Mouse (Mus musculus) CH12F3 (cell line): ENCODE measurements around the gene Wdr25.
"Not testable (repeated sequence)": the region's sequence is repeated elsewhere in the genome, so short reads cannot be mapped to it uniquely, and the experiment has no call there.

Experiments
- in situ Hi-C: fragments of 300-500 bp; cut with MboI; formaldehyde crosslinking; loops from 2 replicates; pipeline ENCODE4 v1.14.3; 2020; ENCODE audit warnings: low sequenced_read_pairs

Wdr25 gene

DNA sequence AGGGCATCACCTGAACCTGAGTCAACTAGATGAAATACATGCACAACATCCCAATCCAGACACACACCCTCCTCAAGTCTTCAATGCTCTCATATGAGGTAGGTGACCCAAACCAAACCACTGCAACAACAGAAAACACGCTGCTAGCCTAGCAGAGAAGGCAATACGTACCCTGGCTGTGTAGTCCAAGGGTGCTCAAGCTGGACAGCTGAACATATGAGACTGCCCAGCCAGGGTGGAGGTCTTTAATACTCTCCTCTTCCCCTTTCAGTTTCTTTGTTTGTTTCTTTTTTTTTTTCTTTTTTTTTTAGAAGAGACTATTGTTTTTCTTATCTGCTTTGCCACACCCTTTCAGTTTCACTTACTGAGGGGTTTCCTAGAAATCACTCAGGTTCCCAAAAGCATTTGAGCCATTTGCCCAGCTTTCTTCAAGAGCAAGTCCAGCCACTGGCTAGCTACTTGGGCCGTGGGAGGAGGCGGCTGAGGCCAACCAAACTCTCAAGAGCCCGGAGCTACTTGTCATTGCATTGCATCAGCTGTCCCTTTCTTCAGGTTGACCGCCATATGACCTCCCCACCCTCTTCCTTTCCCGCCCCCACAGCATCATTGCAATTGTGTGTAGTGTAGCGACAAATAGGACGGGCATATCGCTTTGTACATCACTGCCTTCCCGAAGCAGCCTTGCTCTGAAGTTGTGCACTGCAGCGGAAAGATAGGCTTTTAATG, at the start of gene Wdr25:
Gene Wdr25, plus strand, starts transcription at position 643 of the 726 bp plus-strand sequence.
- in situ Hi-C loops = no loop called here

DNA sequence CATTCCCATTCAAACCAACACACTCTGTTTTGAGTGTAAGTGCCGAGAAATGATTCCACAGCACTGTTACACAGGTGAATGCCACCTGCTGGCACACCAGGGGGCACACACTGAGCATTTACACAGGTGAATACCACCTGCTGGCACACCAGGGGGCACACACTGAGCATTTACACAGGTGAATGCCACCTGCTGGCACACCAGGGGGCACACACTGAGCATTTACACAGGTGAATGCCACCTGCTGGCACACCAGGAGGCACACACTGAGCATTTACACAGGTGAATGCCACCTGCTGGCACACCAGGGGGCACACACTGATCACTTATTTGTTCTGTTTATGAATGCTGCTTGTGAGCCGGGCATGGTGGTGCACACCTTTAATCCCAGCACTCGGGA, 45.4 kb upstream of the Wdr25 start:
- in situ Hi-C loops = not testable (repeated sequence)

DNA sequence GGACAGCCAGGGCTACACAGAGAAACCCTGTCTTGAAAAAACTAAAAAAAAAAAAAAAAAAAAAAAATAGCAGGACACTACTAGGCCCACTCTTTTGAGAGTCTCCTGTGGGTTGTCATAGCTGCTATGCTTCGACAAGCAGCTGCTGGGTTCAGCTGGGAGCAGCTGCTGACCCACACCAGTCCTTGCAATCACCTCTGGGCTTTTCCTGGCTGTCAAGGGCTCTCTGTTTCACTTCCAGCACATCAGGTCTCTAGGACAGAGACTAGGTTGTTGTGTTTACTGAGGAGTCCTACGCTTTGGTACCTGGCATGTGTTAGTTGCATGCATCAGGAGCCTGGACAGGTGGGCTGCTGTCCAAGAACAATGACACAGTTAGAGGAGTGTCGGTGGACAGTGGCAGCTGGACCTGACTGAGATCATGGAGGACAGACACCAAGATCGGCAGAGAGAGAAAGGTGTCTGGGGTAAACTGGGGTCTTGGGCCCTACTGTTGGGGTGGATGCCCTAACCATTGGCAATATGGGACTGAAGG, 43.9 kb upstream of the Wdr25 start:
- in situ Hi-C loops = no loop called here

GRCm38 (mm10) chr12:108850129-108850528, 43.3 kb upstream of the Wdr25 start:
- in situ Hi-C loops = no loop called here

DNA sequence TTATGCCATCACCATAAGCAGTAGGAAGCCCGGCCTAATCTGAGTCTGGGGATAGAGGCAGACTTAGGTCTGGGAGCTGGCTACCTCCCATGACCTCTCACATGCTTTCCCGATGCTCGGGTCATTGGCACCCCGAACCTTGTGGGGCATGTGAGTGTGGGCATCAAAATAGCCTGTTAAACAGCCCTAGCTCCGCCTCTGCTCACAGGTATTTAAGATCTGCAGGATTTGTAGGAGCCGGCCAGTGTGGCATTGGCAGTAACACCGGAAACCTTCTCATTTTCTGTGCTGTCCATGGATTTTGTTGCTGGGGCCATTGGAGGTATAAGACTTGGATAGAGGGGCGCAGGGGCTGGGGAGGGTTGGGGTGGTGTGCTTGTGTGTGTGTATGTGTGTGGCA, 42.5 kb upstream of the Wdr25 start:
- in situ Hi-C loops = no loop called here

DNA sequence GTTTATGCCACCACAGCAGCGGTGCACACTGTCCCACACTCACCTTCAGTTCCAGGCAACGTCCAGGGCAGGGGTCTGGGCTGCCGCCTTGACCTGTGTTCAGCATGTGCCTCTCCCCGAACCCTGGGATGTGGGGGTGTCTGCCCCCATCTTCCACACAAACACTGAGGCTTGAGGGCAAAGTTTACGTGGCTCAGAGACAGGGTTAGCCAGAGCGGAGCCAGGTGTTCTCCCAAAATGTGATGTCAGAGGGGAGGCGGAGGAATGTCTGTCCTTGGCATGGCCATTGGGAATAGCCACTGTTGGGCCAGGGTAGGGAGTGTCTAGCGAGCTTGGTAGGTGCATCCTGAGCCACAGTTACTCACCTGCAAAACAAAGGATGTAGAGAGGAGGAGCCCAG, 40.6 kb upstream of the Wdr25 start:
- in situ Hi-C loops = no loop called here

- in situ Hi-C loops = no loop called here
Observed at GRCm38 (mm10) chr12:108855081-108855480, 38.4 kb upstream of the Wdr25 start.

DNA sequence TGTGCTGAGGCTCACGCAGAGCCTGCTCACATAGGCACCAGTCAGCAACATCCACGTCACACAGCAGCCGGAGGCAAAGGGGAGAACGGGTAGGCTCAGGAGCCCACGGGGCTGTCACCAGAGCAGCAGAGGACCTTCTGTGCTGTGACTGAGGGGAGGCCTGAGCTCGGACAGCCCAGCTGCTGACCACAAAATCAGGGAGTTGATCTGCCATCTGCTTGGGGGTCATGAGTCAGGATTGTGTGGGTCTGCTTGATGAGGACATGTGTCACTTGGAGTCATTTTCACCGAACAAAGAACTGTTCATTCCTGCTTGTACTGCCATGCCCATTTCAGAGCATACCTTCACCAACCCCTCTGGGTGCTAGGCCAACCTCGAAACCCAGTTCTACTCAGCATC, 37.2 kb upstream of the Wdr25 start:
- in situ Hi-C loops = no loop called here

GRCm38 (mm10) chr12:108857109-108857508, 36.3 kb upstream of the Wdr25 start:
- in situ Hi-C loops = no loop called here

GRCm38 (mm10) chr12:108857589-108858184, 35.7 kb upstream of the Wdr25 start:
- in situ Hi-C loops = no loop called here

DNA sequence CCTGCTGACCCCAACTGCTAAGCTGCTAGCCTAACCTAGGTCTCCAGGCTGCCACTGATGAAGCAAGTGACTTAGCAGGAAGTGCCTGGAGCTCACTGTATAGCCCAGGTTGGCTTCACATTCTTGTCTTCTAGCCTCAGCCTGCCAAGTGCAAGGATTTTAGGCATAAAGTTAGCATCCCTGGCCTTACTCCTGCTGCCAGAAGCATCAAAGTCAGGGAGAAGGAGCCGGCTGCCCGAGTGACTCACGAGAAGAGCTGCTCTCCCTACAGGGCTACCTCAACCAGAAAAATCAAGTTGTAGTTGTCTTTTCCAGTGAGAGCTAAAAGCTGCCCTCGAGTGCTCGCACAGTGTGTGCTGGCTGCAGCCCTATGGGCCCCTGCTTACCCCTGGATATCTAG, 34.9 kb upstream of the Wdr25 start:
- in situ Hi-C loops = no loop called here

DNA sequence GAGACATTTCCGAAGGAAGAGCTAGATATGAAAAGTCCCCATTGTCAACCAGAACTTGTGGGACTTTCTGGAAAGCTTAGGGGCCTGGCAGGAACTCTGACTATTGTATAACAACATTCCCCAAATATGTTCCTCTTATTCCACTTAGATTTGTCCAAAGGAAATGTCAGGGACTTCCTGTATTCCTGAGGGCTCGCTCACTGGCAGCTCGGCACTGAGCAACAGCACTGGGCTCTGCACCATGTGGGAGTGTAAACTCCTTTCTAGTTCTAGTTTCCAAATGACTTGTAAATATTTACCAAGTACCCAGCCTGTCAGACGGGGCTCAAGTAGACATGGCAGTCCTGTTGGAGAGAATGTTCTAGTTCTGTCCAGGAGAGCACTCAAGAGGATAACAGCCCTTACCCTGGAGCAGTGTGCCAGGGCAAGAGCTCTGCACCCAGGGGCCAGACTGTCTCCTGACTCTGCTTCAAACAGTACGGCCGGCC, 28.4 kb upstream of the Wdr25 start:
- in situ Hi-C loops = no loop called here

- in situ Hi-C loops = no loop called here
Observed at GRCm38 (mm10) chr12:108869575-108869974, 23.9 kb upstream of the Wdr25 start.

- in situ Hi-C loops = no loop called here
Observed at GRCm38 (mm10) chr12:108873122-108873521, 20.3 kb upstream of the Wdr25 start.

GRCm38 (mm10) chr12:108879138-108879537, 14.3 kb upstream of the Wdr25 start:
- in situ Hi-C loops = no loop called here

DNA sequence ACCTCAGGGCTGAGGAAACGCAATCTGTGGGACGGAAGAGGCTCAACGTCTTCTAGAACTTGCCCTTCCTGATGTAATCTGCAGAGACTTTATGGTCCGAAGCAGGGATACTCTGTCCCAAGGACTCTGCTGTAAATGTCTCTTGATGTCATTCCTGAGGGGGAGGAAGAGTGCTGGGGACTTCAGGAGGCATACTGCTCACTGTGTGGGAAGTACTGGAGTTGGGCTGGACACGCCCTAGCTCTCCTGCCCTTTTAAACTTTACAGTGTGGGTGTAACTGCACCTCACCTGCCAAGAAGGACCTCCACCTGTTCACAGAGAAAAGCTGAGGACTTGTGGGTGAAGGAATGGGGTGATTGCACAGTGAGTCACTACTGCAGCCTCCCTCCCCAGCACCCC, 12.8 kb upstream of the Wdr25 start:
- in situ Hi-C loops = no loop called here

DNA sequence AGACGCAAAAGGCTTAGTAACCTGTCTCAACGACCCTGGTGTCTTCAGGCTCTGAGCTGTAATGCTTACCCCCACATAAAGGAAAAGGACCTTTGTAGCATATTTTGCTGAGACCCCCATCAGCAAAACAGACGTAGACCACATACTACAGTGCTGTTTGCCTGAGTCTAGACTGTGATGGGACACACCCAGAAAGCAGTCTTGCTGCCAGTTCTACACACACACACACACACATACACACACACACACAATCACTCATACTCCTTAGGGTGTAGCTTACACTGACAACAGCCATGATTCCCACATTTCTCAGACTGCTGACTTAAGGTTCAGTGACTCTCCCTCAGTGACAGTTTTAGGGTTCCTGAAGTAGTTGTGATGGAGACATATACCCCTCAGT, 12.2 kb upstream of the Wdr25 start:
- in situ Hi-C loops = no loop called here

DNA sequence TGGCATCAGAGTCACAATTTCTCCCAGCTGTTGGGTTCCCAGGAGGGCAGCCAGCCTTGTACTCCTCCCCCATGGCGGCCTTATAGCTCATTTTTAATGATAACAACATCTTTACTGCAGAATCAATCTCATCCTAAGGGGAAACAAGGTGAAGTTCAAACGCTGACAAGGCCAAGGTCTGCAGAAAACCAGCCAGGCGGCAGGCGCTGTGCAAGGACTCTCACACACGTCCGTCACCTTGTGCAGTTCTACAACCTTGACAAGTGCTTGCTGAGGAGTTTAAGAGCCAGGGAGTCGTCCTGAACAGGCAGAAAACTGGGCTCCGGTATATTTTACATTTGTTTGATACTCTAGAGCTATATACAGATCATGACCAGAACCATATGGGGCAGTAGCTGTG, 10.7 kb upstream of the Wdr25 start:
- in situ Hi-C loops = no loop called here

GRCm38 (mm10) chr12:108885906-108886305, 7.5 kb upstream of the Wdr25 start:
- in situ Hi-C loops = no loop called here

DNA sequence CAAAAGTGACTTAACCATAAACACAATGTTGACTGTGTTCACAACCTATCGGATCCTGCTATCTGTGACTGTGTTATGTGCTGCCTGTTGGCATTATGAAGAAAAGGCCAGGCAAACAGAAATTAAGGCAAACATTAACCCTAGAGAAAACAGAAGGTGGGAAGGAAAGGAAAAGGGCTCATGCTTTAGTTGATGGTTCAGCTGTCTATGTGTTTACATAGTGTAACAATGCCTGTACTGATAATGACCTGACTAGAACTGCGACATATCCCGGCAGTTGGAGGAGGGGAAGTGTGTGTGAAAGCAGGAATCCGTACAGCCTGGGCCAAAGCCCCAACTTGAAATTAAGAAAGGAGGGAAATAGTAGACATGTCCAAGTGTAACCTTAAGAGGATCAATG, 6.4 kb upstream of the Wdr25 start:
- in situ Hi-C loops = no loop called here

DNA sequence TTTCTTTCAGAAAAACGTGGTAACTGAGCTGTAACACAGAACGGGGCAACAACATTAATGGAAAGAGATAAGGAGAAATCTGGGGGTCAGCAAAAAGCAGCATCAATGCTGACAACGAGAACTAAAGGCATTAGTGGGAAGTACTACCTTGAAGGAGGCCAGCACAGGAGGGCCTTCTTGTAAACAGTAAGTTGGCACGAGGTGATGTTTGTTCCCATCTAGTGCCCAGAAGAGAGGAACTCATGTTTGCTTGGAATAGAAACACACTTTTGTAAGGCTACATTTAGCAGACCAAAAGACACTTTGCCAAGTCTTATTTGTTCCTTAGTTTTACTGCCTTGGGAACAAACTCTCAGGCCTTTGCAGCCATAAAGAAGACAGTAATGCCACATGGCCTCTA, 4.8 kb upstream of the Wdr25 start:
- in situ Hi-C loops = no loop called here

DNA sequence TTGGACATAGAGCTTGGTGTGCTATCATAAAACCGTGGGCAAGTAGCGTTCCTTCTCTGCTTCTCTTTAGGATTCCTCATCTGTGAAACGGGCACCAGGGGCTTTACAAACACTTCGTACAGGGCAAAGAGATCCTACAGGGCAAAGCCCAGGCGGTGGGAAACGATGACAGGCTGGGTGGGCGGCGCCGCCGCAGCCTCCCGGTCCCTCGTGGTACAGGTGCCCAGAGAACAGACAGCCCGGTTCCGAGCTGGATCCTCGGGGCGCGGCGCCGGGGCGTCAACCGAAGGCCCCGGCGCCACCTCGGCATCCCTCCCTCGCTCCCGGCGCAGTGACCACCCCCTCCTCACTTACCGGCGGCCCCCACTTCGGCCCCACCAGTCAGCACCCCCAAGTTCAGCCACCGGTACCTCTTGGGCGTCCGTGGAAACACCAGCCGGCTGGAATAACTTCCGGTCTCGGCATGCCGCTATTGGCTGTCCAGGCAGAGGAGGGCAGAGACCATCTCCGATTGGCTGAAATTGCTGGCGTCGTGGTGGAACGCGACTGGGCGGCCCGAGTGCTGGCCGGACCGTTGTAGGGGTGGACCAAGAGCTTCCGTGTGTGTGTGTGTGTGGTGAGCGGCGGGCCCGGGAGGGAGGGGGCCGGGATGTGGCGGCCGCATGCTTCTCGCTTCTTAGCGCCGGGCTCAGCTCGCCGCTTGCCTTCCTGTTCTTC, 442 bp downstream of the Wdr25 start, which contains the start of gene Wars:
Gene Wars, minus strand, starts transcription at position 460 of the 717 bp plus-strand sequence.
- in situ Hi-C loops = no loop called here
